Mouse (Mus musculus): ENCODE results near the gene Fam19a3.

The Fam19a3 gene

DNA sequence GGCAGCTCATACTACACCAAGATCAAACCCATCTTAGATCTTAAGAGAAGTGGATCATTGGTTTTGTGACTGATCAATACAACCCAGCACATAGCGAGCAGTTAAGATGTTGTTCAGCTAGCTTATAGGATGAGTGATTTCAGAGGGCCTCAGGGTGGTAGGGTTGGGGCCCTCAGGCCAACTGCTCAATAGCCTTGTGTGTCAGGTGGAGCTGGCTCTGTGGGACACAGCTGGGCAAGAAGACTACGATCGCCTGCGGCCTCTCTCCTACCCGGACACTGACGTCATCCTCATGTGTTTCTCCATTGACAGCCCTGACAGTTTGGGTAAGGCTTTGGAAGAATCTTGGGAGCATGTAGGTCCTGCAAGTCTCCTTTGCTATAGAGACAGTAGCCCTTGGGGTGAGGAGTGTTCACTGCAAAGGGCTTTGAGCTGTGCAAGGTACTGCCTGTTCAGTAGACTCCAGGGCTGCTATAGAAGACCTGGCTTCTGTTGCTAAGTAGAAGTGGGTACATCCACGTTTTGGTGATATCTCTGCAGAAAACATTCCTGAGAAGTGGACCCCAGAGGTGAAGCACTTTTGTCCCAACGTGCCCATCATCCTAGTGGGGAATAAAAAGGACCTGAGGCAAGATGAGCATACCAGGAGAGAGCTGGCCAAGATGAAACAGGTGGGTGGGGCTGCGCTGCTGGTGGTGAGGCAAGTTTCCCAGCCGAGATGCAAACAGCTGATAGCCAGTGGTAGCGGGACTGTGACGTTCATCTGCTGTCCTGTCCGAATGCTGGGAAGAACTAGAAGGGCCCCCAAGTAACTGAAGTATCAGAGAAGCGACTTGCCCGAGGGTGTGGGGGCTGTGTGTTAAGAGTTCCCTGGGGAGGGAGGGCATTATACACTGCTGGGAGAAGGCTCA is 11.0 kb upstream of the Fam19a3 start:
- in situ Hi-C loops (cut with MboI; ENCODE audit: unreplicated experiment in 2 of 2), result no loop called here

DNA sequence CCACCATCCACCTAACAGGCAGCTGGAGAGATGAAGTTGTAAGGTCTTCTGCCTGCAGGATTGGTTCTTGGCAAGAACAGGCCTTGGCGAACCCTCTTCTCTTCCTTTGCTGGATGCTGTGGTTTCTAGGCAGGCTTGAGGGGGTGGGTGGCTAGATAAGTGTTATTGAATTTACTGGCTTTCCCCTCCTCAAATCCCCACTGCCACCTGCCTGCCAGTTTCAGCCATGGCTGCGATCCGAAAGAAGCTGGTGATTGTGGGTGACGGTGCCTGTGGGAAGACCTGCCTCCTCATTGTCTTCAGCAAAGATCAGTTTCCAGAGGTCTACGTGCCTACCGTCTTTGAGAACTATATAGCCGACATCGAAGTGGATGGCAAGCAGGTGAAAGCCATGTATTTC is 10.0 kb upstream of the Fam19a3 start:
- in situ Hi-C loops (cut with MboI; ENCODE audit: unreplicated experiment in 2 of 2), result no loop called here

DNA sequence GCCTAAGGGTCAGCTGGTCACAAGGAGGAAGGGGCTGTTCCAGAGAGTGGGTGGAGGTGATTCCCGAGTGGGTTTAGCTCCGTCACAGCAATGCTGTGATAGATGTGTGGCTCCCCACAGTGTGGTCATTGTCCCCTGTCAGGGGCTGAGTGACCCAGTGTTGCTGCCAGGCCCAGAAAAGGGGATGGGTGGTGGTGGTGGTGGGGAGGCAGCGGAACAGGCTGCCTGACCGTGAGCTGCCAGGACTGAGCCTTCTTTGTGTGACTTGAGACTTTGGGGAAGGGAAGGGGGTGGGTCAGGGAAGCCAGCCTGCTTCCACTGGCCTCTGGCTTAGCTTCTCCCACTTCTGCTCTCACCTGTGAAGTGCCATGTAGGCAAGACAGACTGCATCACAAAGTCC is 9.4 kb upstream of the Fam19a3 start:
- in situ Hi-C loops (cut with MboI; ENCODE audit: unreplicated experiment in 2 of 2), result no loop called here

DNA sequence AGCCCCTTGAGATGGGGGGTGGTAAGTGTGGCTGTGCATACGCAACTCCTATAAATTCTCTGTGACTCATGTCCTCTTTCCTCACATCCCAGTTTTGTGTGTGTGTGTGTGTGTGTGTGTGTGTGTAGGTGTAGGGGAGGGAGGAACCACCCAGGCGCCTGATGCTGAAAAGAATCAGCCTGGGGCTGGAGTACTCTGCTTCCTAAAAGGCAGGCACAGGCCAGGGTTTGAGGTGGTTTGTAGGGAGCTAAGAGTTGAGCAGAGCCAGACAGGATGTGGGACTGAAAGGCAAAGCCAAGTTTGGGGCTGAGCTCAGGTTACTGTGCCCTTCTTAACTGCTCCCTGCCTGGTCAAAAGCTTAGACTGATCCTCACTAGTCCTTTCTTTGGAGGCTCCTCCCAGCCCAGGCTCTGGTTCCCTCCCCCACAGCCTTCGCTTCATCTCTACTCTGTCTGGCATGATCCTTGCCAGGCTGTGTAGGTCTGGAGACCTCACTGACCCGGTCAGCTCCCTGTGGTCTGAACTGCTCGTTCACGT is 8.8 kb upstream of the Fam19a3 start:
- in situ Hi-C loops (cut with MboI; ENCODE audit: unreplicated experiment in 2 of 2), result no loop called here

DNA sequence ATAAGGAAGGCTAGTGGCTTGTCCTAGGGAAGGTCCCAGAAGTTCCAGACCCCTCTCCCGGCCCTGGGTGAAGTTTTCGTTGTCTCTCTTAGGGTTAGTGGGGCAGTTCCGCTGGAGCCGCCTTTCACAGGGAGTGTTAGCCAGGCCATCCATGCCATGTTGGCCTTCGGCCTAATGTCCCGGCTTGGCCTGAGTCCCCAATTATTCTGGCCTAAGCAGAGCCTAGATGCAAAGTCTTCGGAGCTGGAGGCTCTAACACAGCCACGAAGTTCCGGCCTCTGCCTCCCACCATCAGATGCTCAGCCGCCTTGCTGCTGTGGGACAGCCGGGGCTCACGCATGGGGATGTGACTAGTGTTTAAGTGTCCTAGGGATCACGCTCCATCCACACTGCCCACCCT is 8.2 kb upstream of the Fam19a3 start:
- in situ Hi-C loops (cut with MboI; ENCODE audit: unreplicated experiment in 2 of 2), result loop anchor here (5.0 to 10.0 kb wide), 2 partner anchors 175 to 182 kb away; partner anchors contain the start of gene Wnt2b (in 1 of the 2)

GRCm38 (mm10) chr3:104789312-104789605 is 7.6 kb upstream of the Fam19a3 start:
- in situ Hi-C loops (cut with MboI; ENCODE audit: unreplicated experiment in 2 of 2), result loop anchor here (5.0 to 10.0 kb wide), 2 partner anchors 176 to 183 kb away; partner anchors contain the start of gene Wnt2b (in 1 of the 2)

DNA sequence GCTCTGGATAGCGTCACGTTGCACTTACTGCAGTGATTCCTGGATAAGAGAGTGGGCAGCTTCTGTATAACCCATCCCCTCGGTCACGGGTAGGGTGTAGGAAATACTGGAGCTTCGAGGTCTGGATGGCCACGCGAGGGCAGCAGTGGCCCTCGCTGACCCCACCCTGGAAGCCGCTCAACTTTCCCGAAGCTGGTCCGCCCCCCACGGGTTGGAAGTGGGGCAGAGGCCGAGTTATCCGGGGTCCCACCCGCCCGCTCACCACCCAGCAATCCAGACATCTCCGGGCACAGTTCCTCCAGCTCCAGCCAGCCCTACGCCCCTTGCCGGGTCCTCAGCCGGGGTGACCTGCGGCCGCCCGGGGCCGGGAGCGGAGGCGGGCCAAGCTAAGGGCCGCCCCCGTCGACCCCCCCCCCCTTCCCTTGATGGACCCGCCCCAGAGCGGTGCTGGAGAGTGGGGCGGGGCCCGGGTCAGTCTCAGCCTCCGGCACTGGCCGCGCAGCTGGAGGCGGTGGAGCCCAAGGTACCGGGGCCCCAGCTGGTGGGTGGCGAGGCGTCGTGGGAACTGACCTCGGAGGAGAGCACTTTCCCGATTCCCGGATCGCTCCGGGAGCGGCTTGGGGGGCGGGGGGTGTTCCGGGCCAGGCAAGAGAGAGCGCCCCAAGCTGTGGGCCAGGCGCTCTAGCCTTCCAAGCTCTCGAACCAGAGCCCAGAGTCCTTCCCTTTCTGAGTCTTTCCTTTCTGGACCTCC is 7.1 kb upstream of the Fam19a3 start:
- in situ Hi-C loops (cut with MboI; ENCODE audit: unreplicated experiment in 2 of 2), result loop anchor here (5.0 to 10.0 kb wide), 2 partner anchors 176 to 184 kb away; partner anchors contain the start of gene Wnt2b (in 1 of the 2)

- in situ Hi-C loops (cut with MboI; ENCODE audit: unreplicated experiment in 2 of 2), result loop anchor here (5.0 to 10.0 kb wide), 2 partner anchors 177 to 184 kb away; partner anchors contain the start of gene Wnt2b (in 1 of the 2)
Observed at GRCm38 (mm10) chr3:104788075-104788474, 6.4 kb upstream of the Fam19a3 start, which contains the start of gene Rhoc. Gene Rhoc, plus strand, starts transcription at chr3:104788375.

- in situ Hi-C loops (cut with MboI; ENCODE audit: unreplicated experiment in 2 of 2), result loop anchor here (5.0 to 10.0 kb wide), 2 partner anchors 180 to 187 kb away; partner anchors contain the start of gene Wnt2b (in 1 of the 2)
Observed at GRCm38 (mm10) chr3:104785284-104785683, 3.6 kb upstream of the Fam19a3 start.

DNA sequence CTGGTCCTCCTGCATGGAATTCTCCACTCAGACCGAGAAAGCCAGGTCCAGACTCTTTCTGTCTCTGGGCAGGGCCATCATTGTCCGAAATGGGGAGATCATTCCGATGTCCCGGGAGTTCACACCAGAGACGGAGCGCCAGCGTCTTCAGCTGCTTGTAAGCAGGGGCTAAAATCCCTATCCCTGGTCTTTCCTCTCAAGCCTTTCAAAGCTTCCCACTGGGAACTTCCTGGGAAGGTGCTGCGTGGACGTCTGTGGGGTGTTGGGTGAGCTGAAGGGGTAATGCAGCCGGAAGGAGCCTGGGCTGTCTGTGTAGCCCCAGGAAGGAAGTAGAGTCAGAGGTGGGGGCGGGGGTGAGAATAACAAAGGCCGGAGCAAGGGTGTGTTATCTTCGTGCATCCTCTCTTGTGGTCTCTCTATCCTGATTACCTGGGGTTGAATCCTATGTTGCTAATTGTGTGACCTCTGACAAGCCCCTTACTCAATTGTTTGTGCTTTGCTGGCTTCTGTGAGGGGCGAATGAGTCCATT is 2.4 kb upstream of the Fam19a3 start:
- in situ Hi-C loops (cut with MboI; ENCODE audit: unreplicated experiment in 2 of 2), result loop anchor here in 1 of 2 experiments (10.0 kb wide), 1 partner anchor 181 kb away; the partner anchor contains the start of gene Wnt2b

GRCm38 (mm10) chr3:104782061-104782681 is 531 bp upstream of the Fam19a3 start:
- in situ Hi-C loops (cut with MboI; ENCODE audit: unreplicated experiment in 2 of 2), result loop anchor here in 1 of 2 experiments (10.0 kb wide), 1 partner anchor 183 kb away; the partner anchor contains the start of gene Wnt2b

DNA sequence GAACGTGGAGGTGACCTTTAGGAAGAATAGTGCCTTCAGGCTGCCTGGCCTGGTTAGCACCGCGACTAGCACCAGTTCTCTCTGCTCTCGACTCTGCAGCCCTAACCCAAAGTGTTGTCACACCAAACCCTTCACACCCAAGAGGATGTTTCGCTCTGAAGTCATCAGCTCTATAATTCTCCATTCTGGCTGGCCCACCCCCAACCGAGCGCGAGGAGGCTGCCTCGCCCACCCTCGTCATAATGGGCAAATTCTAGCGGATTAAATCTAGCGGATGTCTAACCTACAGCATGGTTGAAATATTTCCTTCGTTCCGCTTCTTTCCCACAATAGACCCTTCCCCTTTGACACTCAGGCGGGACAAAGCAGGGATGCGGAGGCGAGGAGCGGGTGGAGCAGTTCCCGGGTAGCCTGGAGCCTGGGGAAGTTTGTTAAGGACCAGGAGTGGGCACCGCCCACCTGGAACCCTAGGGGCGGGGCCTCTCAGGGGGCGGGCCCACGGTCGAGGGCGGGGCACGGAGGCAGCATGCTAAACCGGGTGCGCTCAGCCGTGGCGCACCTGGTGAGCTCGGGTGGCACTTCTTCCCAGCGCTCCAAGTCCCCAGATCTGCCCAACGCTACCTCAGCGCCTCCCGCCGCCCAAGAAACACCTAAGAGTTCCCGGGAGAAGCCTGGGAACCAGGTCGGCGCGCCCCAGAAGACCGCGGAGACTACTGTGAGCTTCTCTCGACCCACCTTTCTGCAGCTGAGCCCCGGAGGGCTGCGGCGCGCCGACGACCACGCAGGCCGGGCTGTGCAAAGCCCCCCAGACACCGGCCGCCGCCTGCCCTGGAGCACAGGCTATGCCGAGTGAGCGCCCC is 849 bp downstream of the Fam19a3 start, which contains the start of gene Ppm1j:
Gene Ppm1j, plus strand, starts transcription at position 496 of the 860 bp plus-strand sequence.
- in situ Hi-C loops (cut with MboI; ENCODE audit: unreplicated experiment in 2 of 2), result loop anchor here in 1 of 2 experiments (10.0 kb wide), 1 partner anchor 184 kb away; the partner anchor contains the start of gene Wnt2b

GRCm38 (mm10) chr3:104779949-104780348 is 1.7 kb downstream of the Fam19a3 start:
- in situ Hi-C loops (cut with MboI; ENCODE audit: unreplicated experiment in 2 of 2), result loop anchor here in 1 of 2 experiments (10.0 kb wide), 1 partner anchor 185 kb away; the partner anchor contains the start of gene Wnt2b

DNA sequence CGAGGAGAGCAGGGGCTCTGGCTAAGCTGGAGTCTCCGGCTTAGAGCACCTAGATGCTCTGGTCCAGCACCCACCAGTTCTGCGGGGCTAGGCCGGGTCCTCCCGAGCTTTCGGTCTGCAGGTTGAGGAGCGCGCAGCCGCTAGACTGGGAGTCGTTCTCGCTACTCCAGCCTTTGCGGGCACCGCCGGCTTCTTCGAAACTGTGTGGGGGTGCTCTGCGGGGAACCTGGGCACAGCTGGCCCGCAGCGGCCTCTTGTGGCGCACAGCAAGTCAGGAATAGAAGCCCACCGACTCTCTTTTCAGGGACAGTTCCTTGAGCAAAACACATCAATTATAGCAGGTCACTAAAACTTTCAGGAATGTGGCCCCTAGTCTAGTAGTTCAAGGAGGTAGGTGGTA is 4.3 kb downstream of the Fam19a3 start:
- in situ Hi-C loops (cut with MboI; ENCODE audit: unreplicated experiment in 2 of 2), result no loop called here

DNA sequence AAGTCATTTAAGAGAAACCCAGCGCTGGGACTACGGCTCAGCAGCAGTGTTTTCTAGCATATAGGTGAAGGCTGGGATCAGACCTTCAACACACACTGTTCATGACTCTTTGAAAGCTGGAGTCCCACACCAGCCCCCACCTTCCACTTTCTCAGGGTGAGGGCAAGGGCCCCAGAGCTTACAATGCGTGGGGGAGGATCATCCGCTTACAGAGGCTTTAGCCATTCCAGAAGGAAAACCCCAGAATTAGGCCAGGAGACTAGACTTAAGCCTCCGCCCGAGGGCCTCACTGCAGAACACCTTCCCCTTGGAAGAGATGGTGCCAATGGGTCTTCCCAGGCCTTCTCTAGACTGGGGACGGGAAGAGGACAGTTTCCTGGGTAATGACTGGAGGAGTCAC is 8.3 kb downstream of the Fam19a3 start:
- in situ Hi-C loops (cut with MboI; ENCODE audit: unreplicated experiment in 2 of 2), result loop anchor here (5.0 to 25.0 kb wide), 6 partner anchors 56 to 1664 kb away; partner anchors contain the start of gene Cttnbp2nl (in 1 of the 2)

GRCm38 (mm10) chr3:104771460-104771859 is 10.2 kb downstream of the Fam19a3 start:
- in situ Hi-C loops (cut with MboI; ENCODE audit: unreplicated experiment in 2 of 2), result loop anchor here (5.0 to 25.0 kb wide), 6 partner anchors 54 to 1666 kb away; partner anchors contain the start of gene Cttnbp2nl (in 1 of the 2)

GRCm38 (mm10) chr3:104770918-104771317 is 10.7 kb downstream of the Fam19a3 start:
- in situ Hi-C loops (cut with MboI; ENCODE audit: unreplicated experiment in 2 of 2), result loop anchor here (5.0 to 25.0 kb wide), 6 partner anchors 54 to 1666 kb away; partner anchors contain the start of gene Cttnbp2nl (in 1 of the 2)

DNA sequence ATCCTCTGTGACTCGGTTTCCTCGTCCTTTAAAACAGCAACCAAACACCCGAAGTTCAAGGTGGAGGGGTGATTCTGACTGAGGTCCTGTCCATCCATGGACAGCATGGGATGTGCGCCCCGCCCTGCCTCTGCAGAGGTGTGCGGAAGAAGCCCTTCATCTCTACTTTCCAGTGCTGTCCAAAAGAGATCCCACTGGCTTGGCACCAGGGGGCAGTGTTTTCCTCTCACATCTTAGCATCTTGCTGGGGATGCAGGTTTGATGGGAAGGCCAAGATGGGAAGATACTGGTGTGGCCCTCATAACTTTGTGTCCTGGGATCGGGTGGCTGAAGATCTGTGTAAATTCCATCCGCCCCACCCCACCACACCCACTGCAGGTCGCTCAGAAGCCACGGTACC is 11.6 kb downstream of the Fam19a3 start:
- in situ Hi-C loops (cut with MboI; ENCODE audit: unreplicated experiment in 2 of 2), result loop anchor here (5.0 to 25.0 kb wide), 6 partner anchors 53 to 1667 kb away; partner anchors contain the start of gene Cttnbp2nl (in 1 of the 2)
